Mouse (Mus musculus): ENCODE data around the gene Arid4a.

Arid4a gene

GRCm38 (mm10) chr12:71014845-71015362 is 886 bp upstream of the Arid4a start:
- CTCF ChIA-PET = no interaction called here

- CTCF ChIA-PET = interaction anchor here (0.6 kb wide), 1 partner anchor 123 kb away, joined by 3 read pairs; no protein-coding TSS in a partner anchor
Observed at GRCm38 (mm10) chr12:71016211-71016502, 367 bp downstream of the Arid4a start.

DNA sequence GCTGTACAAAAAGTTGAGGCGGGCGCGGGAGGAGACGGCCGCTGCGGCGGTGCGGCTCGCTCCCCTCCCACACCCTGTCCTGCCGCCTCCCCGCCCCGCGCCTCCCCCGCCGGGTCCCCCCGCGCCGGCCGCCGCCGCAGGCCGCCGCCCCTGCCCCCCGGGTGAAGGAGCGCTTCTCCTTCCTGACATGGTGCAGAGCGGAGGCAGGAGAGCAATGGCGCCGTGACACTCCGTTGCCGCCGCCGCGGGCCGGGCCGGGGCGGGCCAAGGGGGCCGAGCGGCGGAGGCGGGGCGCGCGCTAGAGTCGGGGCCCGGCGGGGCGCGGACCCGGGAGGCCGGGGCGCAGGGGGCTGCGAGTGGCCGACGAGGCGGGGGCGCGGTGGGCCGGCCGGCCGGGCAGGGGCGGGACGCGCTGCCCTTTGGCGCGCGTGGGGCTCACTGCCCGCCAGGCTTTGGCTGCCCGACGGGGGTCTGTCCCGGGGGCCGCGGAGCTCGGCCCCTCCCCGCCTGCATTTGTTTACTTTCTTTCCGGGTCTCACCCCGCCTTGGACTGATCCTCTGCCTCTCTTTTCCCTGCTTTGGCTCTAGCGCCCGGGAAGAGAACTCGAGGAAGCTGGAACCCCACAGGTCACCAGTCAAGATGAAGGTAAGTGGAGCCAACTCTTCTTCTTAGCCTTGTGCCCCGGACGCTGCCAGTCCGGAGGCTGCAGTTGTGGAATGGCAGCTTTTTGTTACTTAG is 882 bp downstream of the Arid4a start:
- CTCF ChIA-PET = interaction anchor here (0.6 to 1.0 kb wide), 3 partner anchors 11 to 611 kb away, joined by 3 read pairs; no protein-coding TSS in a partner anchor

GRCm38 (mm10) chr12:71017242-71017571 is 1.4 kb downstream of the Arid4a start:
- CTCF ChIA-PET = interaction anchor here (0.7 to 1.0 kb wide), 3 partner anchors 11 to 611 kb away, joined by 3 read pairs; no protein-coding TSS in a partner anchor

DNA sequence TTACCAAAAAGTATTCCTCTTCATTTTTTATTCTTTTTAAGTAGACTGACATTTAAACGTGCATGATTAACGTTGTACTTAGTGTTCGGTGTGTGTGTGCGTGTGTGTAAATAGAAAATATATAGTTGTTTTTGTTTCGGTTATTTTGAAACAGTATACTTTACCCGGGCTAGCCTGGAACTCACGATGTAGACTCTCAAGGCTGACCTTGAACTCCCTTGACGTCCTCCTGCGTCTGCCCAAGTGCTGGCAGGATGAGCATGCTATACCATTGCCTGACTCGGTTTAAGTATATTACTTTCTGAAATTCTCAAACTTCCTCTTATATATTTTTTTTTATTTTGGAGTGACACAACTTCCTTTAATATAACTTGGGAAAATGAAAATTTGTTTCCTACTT is 2.0 kb downstream of the Arid4a start:
- CTCF ChIA-PET = interaction anchor here (0.7 to 1.0 kb wide), 2 partner anchors 121 to 612 kb away, joined by 3 read pairs; no protein-coding TSS in a partner anchor

GRCm38 (mm10) chr12:71019211-71019610 is 3.4 kb downstream of the Arid4a start:
- CTCF ChIA-PET = no interaction called here

DNA sequence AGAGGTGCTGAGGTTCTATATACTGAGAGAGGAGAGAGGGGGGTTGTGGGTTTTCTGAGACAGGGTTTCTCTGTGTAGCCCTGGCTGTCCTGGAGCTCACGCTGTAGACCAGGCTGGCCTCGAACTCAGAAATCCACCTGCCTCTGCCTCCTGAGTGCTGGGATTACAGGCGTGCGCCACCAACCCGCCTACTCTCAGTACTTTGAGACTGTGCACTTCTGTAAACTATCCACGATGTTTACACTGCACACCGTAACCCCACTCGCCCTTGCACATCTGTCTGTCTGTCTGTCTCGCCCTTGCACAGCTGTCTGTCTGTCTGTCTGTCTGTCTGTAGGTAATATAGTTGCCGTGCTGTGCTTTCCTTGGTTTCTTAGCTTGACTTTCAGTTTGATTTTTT is 8.6 kb downstream of the Arid4a start:
- CTCF ChIA-PET = no interaction called here

GRCm38 (mm10) chr12:71028265-71028664 is 12.5 kb downstream of the Arid4a start:
- CTCF ChIA-PET = interaction anchor here (1.1 kb wide), 1 partner anchor 11 kb away, joined by 3 read pairs; no protein-coding TSS in a partner anchor

DNA sequence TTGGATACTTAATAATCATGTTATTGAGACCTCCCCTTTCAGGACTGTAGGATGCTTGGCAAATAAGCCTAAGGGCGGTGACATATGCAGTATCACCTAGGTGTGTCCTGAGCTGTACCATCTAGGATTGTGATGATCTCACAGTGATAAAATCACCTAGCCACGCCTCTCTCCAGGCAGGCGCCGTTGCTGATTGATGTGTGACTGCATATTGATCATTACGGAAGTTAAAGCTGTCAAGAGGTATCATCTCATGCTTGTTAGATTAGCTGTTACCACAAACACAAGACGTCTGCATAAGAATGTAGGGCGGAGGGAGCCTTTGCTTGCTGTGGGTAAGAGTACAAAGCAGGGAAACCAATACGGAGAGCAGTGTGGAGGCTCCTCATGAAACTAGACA is 14.5 kb downstream of the Arid4a start:
- CTCF ChIA-PET = interaction anchor here (0.6 to 1.0 kb wide), 2 partner anchors 18 to 20 kb away, joined by 3 to 4 read pairs; no protein-coding TSS in a partner anchor

GRCm38 (mm10) chr12:71030722-71031121 is 14.9 kb downstream of the Arid4a start:
- CTCF ChIA-PET = interaction anchor here (1.0 kb wide), 1 partner anchor 20 kb away, joined by 4 read pairs; no protein-coding TSS in a partner anchor

GRCm38 (mm10) chr12:71035826-71036225 is 20.0 kb downstream of the Arid4a start:
- CTCF ChIA-PET = no interaction called here

- CTCF ChIA-PET = no interaction called here
Observed at GRCm38 (mm10) chr12:71036729-71037404, 21.1 kb downstream of the Arid4a start.

DNA sequence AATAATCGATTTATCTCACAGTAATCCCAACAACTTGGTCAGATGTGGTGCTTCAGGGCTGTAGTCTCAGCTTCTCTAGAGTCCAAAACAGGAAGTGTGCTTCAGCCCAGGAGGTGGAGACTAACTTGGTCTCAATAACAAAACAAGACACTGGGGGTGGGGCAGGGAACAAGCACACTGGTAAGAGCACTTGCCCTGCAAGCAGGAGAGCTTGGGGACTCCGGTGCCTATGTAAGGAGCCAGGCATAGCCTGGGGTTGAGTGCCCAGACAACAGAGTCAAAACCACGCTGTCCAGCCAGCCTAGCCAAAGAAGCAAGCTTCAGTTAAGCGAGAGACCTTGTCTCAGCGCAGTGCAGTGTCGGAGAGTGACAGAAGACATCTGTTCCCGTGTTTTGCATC is 24.7 kb downstream of the Arid4a start:
- CTCF ChIA-PET = interaction anchor here (0.7 kb wide), 1 partner anchor 1566 kb away, joined by 6 read pairs; no protein-coding TSS in a partner anchor

- CTCF ChIA-PET = no interaction called here
Observed at GRCm38 (mm10) chr12:71042451-71042850, 26.7 kb downstream of the Arid4a start.

DNA sequence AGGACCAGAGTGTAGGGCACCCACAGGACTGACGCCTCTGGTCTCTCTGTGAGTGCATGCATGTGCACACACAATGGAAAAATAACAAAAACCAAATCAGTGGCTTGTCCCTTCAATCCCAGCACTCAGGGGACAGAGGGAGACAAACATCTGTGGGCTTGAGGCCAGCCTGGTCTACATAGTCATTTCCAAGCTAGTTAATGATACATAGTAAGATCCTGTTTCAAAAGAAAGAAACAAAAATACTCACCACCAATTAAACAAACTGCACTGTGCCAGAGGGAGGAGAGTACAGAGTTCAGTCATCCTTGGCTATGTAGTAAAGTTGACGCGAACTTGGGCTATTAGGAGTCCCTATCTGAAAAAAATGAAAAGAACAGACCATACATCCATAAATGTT is 27.8 kb downstream of the Arid4a start:
- CTCF ChIA-PET = no interaction called here

- CTCF ChIA-PET = no interaction called here
Observed at GRCm38 (mm10) chr12:71044488-71044887, 28.7 kb downstream of the Arid4a start.

- CTCF ChIA-PET = interaction anchor here (0.6 kb wide), 1 partner anchor 72 kb away, joined by 7 read pairs; the partner anchor contains the start of gene Psma3
Observed at GRCm38 (mm10) chr12:71046501-71046900, 30.7 kb downstream of the Arid4a start.

DNA sequence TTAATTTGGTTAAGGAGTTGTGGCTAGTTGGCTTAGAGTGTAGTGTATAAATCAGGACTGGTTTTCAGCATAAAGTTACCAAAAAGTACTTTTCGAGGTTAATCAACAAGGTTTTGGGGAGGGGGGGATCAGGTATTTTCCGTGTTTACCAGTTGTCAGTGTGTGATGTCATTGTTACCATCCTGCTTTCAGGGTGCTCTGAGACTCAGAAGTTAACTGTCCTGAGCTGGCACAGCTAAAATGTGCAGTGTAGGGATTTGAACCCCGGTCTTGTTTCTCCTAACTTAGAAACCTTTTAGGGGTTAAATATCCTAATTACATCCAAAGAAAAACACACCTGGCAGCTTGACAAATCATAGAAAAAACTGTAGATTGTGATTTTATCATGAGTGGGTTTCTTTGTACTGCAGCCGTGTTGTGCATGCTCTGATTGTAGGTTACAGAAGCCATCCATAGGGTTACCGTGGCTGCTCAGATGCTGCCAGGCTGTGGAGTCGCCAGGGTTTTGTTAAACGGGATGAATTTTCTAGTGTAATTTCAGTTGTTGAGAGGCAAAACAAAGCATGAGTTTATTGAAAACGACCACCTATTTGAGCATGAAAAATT is 31.8 kb downstream of the Arid4a start:
- CTCF ChIA-PET = interaction anchor here (0.7 to 1.9 kb wide), 3 partner anchors 44 to 912 kb away, joined by 3 to 6 read pairs (median 5); partner anchors contain the start of gene Psma3

DNA sequence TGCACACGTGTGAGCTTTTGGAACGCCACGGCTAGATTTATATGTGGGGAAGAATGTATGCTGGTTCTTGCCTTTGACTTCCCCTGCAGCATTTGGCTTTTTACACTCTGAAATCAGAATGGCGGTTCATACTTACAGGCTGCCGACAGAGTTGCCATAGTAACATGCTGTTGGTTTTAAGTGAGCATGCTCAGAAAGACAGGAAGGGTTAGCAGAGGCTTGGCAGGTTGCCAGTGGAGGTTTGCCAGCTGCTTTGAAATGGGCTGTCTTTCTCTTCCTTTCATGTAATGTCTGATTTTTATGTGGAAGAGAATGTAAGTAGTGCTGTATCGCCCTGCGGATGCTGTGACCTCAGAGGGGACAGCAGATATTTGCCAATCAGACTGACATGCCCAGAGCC is 32.3 kb downstream of the Arid4a start:
- CTCF ChIA-PET = interaction anchor here (0.7 to 1.9 kb wide), 3 partner anchors 18 to 220 kb away, joined by 3 to 5 read pairs (median 4); partner anchors contain the start of gene Psma3

- CTCF ChIA-PET = interaction anchor here (0.7 to 1.9 kb wide), 3 partner anchors 18 to 220 kb away, joined by 3 to 5 read pairs (median 4); partner anchors contain the start of gene Psma3
Observed at GRCm38 (mm10) chr12:71048561-71048960, 32.8 kb downstream of the Arid4a start.

- CTCF ChIA-PET = interaction anchor here (0.6 to 1.0 kb wide), 2 partner anchors 19 to 316 kb away, joined by 3 to 4 read pairs; no protein-coding TSS in a partner anchor
Observed at GRCm38 (mm10) chr12:71049596-71050265, 33.9 kb downstream of the Arid4a start.

Data from spleen, embryonic (tissue).